ENCODE assay signal across 12 mouse cellular contexts in genomic region chr14:102975865-102976264, GRCm38 (mm10). TPM values are rescaled to one million over a fixed set of nuclear protein-coding genes. Genes with fewer than 3 reads are reported as not detected.
A peak's percentile ranks its signal among the peaks of the same experiment; 100 is the strongest.
DNase-seq lines count a peak whose midpoint lies in the region; ATAC-seq and TF ChIP-seq lines count a peak whose summit lies in the region.
"Had no signal": no experiment of that assay in that cellular context is flagged by ENCODE, and none has a peak within 500 bp of the region (broad histone marks: within the 10 kb centered on the region; RNA-seq: fewer than 3 reads in every experiment).

No protein-coding gene starts in this region.

- TF ChIP-seq POLR2A in liver, adult 2 months (IDR thresholded peaks at IDR 0.05; ENCODE audit: extremely low read depth, insufficient read depth, low read length), result no peak

- H3K79me2 ChIP-seq in liver, adult 2 months (ENCODE audit: control insufficient read depth, insufficient read depth, low read length), result no peaks in the 10 kb centered on the region

- no peaks in the 10 kb centered on the region for H3K36me3 ChIP-seq in liver, adult 2 months (ENCODE audit: control insufficient read depth, insufficient read depth, low read length)
- H3K36me3 ChIP-seq: stomach, embryonic 15.5 days had no signal

- no peak for TF ChIP-seq CTCF in liver, adult 2 months (IDR thresholded peaks at IDR 0.05; ENCODE audit: low read depth, low read length)

- H3K4me3 ChIP-seq in liver, adult 2 months (ENCODE audit: insufficient read depth, low read depth, low read length), result no peak overlapping the region
- H3K4me3 ChIP-seq: stomach, embryonic 15.5 days had no signal

- peak; percentile 78 for ATAC-seq in megakaryocyte progenitor cell, adult 5-6 weeks (replicated peaks; ENCODE audit: poor library complexity)

- WGBS in liver, adult 2 months, result 72% methylated on average over 6 of the region's 6 CpGs

- no peaks in the 10 kb centered on the region for H3K27me3 ChIP-seq in liver, adult 2 months (ENCODE audit: control insufficient read depth, insufficient read depth, low read length)
- H3K27me3 ChIP-seq: stomach, embryonic 15.5 days had no signal

- DNase-seq in adrenal gland, adult (ENCODE audit: inconsistent age in 2 of 2, low spot score in 1 of 2), result peak; percentile 24 to 42
- no peak for DNase-seq in adrenal gland, postnatal 10 days
- DNase-seq in liver, adult 2 months (ENCODE audit: extremely low read depth, low read depth, low spot score), result peak; percentile 33
- DNase-seq in liver, result no peak
- peak; percentile 42 for DNase-seq in kidney, postnatal 10 days
- DNase-seq in retina, embryonic 14.5 days (ENCODE audit: low spot score), result no peak
- no peak for DNase-seq in cerebellum, postnatal 14 days
- DNase-seq: adrenal gland, postnatal 14 days; layer of hippocampus, adult 9-11 months; retina, postnatal 1 day had no signal

- no peak overlapping the region for H3K9ac ChIP-seq in liver, adult 2 months (ENCODE audit: low read depth, low read length)
- H3K9ac ChIP-seq: stomach, embryonic 15.5 days had no signal

- no peak overlapping the region for H3K27ac ChIP-seq in liver, adult 2 months (replicated peaks; ENCODE audit: insufficient read depth, low read depth, low read length)
- H3K27ac ChIP-seq: stomach, embryonic 15.5 days had no signal

- no peaks in the 10 kb centered on the region; the same call in 1 of the 2 replicates for H3K4me1 ChIP-seq in liver, adult 2 months (ENCODE audit: control insufficient read depth, insufficient read depth, low read length)
- H3K4me1 ChIP-seq: stomach, embryonic 15.5 days had no signal

RNA-seq across cellular contexts. Expression of gene Kctd12, which starts 6.6 kb away (rescaled TPM):
- total RNA-seq in adrenal gland, postnatal 10 days (2021), result 10 to 100 TPM; 55.1 to 55.2 TPM
- total RNA-seq in liver, adult 2 months (2014; rRNA removed), result 7.2 and 10.4 TPM in 2 replicates
- 3.1 and 3.8 TPM in 2 replicates for polyA plus RNA-seq in liver, adult 2 months (2012; rRNA removed)
- 89.3 and 112 TPM in 2 replicates for total RNA-seq in megakaryocyte progenitor cell, adult 5-6 weeks (2015)
- total RNA-seq in megakaryocyte progenitor cell, adult 5-6 weeks (2017), result 63.1 and 66.4 TPM in 2 replicates

Comparison
In these comparisons a context has a peak if more than half of its experiments do, and no peak if none do; other contexts are left out.
1. DNase-seq: peak in adrenal gland, adult (2 of 2), liver, adult 2 months (single experiment) and kidney, postnatal 10 days (single experiment); none in adrenal gland, postnatal 10 days (single experiment), liver (single experiment), retina, embryonic 14.5 days (single experiment) and cerebellum, postnatal 14 days (0 of 2).